Mouse (Mus musculus): ENCODE measurements around the gene Pagr1a. TPM values are rescaled to one million over a fixed set of nuclear protein-coding genes. Genes with fewer than 3 reads are reported as not detected.
A peak's percentile ranks its signal among the peaks of the same experiment; 100 is the strongest.

Pagr1a gene
- polyA plus RNA-seq, 1 experiment from 2014 or later, result 23.1 TPM

GRCm38 (mm10) chr7:126976878-126977459, 40.2 kb downstream of the Pagr1a start:
- Histone ChIP-seq H3K27ac (replicated peaks in 1 of 2; ENCODE audit: control insufficient read depth in 1 of 2, insufficient read depth in 1 of 2, low read depth in 2 of 2, low read length in 2 of 2) (peak overlapping the region in 1 of 2 experiments; percentile 93; a peak in 3 of 4 replicates), H3K4me3 (ENCODE audit: control insufficient read depth in 1 of 2, insufficient read depth in 1 of 2, low read depth in 1 of 2, low read length in 2 of 2) (peak overlapping the region; percentile 92 to 100), H3K9ac (ENCODE audit: low read length) (peak overlapping the region; percentile 99), H3K36me3 (ENCODE audit: control insufficient read depth, insufficient read depth, low read length) (peaks cover 33% of the 10 kb centered on the region), H3K27me3 (ENCODE audit: control insufficient read depth, insufficient read depth, low read length) (no peaks in the 10 kb centered on the region), H3K4me2 (ENCODE audit: low read length) (peak overlapping the region; percentile 82), H3K9me3 (ENCODE audit: control insufficient read depth, low read length) (no peaks in the 10 kb centered on the region), H3K4me1 (ENCODE audit: control insufficient read depth in 2 of 2, insufficient read depth in 2 of 2, low read length in 2 of 2) (peaks cover 2 to 11% of the 10 kb centered on the region in 2 experiments; a peak in 3 of 4 replicates)
- WGBS, result 24% methylated on average over 14 of the region's 14 CpGs
- ATAC-seq (ENCODE audit: insufficient number of reproducible peaks, insufficient read depth, low FRiP score, low read depth), result no peak

GRCm38 (mm10) chr7:126975950-126976866, 40.9 kb downstream of the Pagr1a start, which contains the start of gene Cdiptos:
Cdiptos (minus strand) TSS chr7:126976098.
- Histone ChIP-seq H3K9me3 (ENCODE audit: control insufficient read depth, low read length) (no peaks in the 10 kb centered on the region), H3K27ac (replicated peaks in 1 of 2; ENCODE audit: control insufficient read depth in 1 of 2, insufficient read depth in 1 of 2, low read depth in 2 of 2, low read length in 2 of 2) (peak within 1 kb of the TSS; percentile 93 to 99), H3K4me1 (ENCODE audit: control insufficient read depth in 2 of 2, insufficient read depth in 2 of 2, low read length in 2 of 2) (peaks cover 2 to 11% of the 10 kb centered on the region in 2 experiments; a peak in 3 of 4 replicates), H3K4me3 (ENCODE audit: control insufficient read depth in 1 of 2, insufficient read depth in 1 of 2, low read depth in 1 of 2, low read length in 2 of 2) (peak within 1 kb of the TSS; percentile 92 to 100), H3K9ac (ENCODE audit: low read length) (peak within 1 kb of the TSS; percentile 99), H3K27me3 (ENCODE audit: control insufficient read depth, insufficient read depth, low read length) (no peaks in the 10 kb centered on the region), H3K4me2 (ENCODE audit: low read length) (peak within 1 kb of the TSS; percentile 82), H3K36me3 (ENCODE audit: control insufficient read depth, insufficient read depth, low read length) (peaks cover 29% of the 10 kb centered on the region)
- WGBS, result under 1% methylated on average over 54 of the region's 55 CpGs
- peak; percentile 87 for ATAC-seq (ENCODE audit: insufficient number of reproducible peaks, insufficient read depth, low FRiP score, low read depth)

- H3K4me2 ChIP-seq (ENCODE audit: low read length), result peak within 1 kb of the TSS; percentile 82
- no peak for ATAC-seq (ENCODE audit: insufficient number of reproducible peaks, insufficient read depth, low FRiP score, low read depth)
Observed at GRCm38 (mm10) chr7:126975893-126975949, 41.4 kb downstream of the Pagr1a start, which contains the start of gene Cdipt. Cdipt (plus strand) TSS chr7:126975914.

GRCm38 (mm10) chr7:126975493-126975892, 41.7 kb downstream of the Pagr1a start:
- H3K36me3 ChIP-seq (ENCODE audit: control insufficient read depth, insufficient read depth, low read length), result peaks cover 27% of the 10 kb centered on the region
- peak overlapping the region; percentile 2 to 100; a peak in 3 of 4 replicates for H3K4me3 ChIP-seq (ENCODE audit: control insufficient read depth in 1 of 2, insufficient read depth in 1 of 2, low read depth in 1 of 2, low read length in 2 of 2)
- peaks cover 2 to 11% of the 10 kb centered on the region in 2 experiments; a peak in 3 of 4 replicates for H3K4me1 ChIP-seq (ENCODE audit: control insufficient read depth in 2 of 2, insufficient read depth in 2 of 2, low read length in 2 of 2)
- H3K9me3 ChIP-seq (ENCODE audit: control insufficient read depth, low read length), result no peaks in the 10 kb centered on the region
- peak overlapping the region; percentile 99 for H3K9ac ChIP-seq (ENCODE audit: low read length)
- peak overlapping the region in 1 of 2 experiments; percentile 93; a peak in 1 of 4 replicates for H3K27ac ChIP-seq (replicated peaks in 1 of 2; ENCODE audit: control insufficient read depth in 1 of 2, insufficient read depth in 1 of 2, low read depth in 2 of 2, low read length in 2 of 2)
- 8% methylated on average over 8 of the region's 8 CpGs for WGBS
- peak overlapping the region; percentile 82 for H3K4me2 ChIP-seq (ENCODE audit: low read length)
- H3K27me3 ChIP-seq (ENCODE audit: control insufficient read depth, insufficient read depth, low read length), result no peaks in the 10 kb centered on the region
- no peak; the same call in 1 of the 2 replicates for ATAC-seq (ENCODE audit: insufficient number of reproducible peaks, insufficient read depth, low FRiP score, low read depth)

More at GRCm38 (mm10) chr7:126975893-126975949, 41.4 kb downstream of the Pagr1a start, which contains the start of gene Cdipt:
- 0% methylated on average over 1 of the region's 1 CpGs for WGBS
- Histone ChIP-seq H3K27ac (replicated peaks in 1 of 2; ENCODE audit: control insufficient read depth in 1 of 2, insufficient read depth in 1 of 2, low read depth in 2 of 2, low read length in 2 of 2) (peak within 1 kb of the TSS; percentile 93 to 99), H3K27me3 (ENCODE audit: control insufficient read depth, insufficient read depth, low read length) (no peaks in the 10 kb centered on the region), H3K9me3 (ENCODE audit: control insufficient read depth, low read length) (no peaks in the 10 kb centered on the region), H3K4me1 (ENCODE audit: control insufficient read depth in 2 of 2, insufficient read depth in 2 of 2, low read length in 2 of 2) (peaks cover 2 to 11% of the 10 kb centered on the region in 2 experiments; a peak in 3 of 4 replicates), H3K4me3 (ENCODE audit: control insufficient read depth in 1 of 2, insufficient read depth in 1 of 2, low read depth in 1 of 2, low read length in 2 of 2) (peak within 1 kb of the TSS; percentile 92 to 100), H3K9ac (ENCODE audit: low read length) (peak within 1 kb of the TSS; percentile 99), H3K36me3 (ENCODE audit: control insufficient read depth, insufficient read depth, low read length) (peaks cover 29% of the 10 kb centered on the region)

GRCm38 (mm10) chr7:126967361-126967760, 49.8 kb downstream of the Pagr1a start:
- no peaks in the 10 kb centered on the region for H3K4me1 ChIP-seq (ENCODE audit: control insufficient read depth in 2 of 2, insufficient read depth in 2 of 2, low read length in 2 of 2)
- no peak overlapping the region for H3K4me2 ChIP-seq (ENCODE audit: low read length)
- H3K9ac ChIP-seq (ENCODE audit: low read length), result no peak overlapping the region
- WGBS, result 67% methylated on average over 6 of the region's 6 CpGs
- H3K4me3 ChIP-seq (ENCODE audit: control insufficient read depth in 1 of 2, insufficient read depth in 1 of 2, low read depth in 1 of 2, low read length in 2 of 2), result no peak overlapping the region
- no peaks in the 10 kb centered on the region for H3K9me3 ChIP-seq (ENCODE audit: control insufficient read depth, low read length)
- H3K27me3 ChIP-seq (ENCODE audit: control insufficient read depth, insufficient read depth, low read length), result peaks cover 21% of the 10 kb centered on the region
- H3K36me3 ChIP-seq (ENCODE audit: control insufficient read depth, insufficient read depth, low read length), result no peaks in the 10 kb centered on the region
- no peak overlapping the region for H3K27ac ChIP-seq (replicated peaks in 1 of 2; ENCODE audit: control insufficient read depth in 1 of 2, insufficient read depth in 1 of 2, low read depth in 2 of 2, low read length in 2 of 2)
- ATAC-seq (ENCODE audit: insufficient number of reproducible peaks, insufficient read depth, low FRiP score, low read depth), result no peak

GRCm38 (mm10) chr7:126965568-126965967, 51.6 kb downstream of the Pagr1a start:
- Histone ChIP-seq H3K36me3 (ENCODE audit: control insufficient read depth, insufficient read depth, low read length) (no peaks in the 10 kb centered on the region), H3K4me1 (ENCODE audit: control insufficient read depth in 2 of 2, insufficient read depth in 2 of 2, low read length in 2 of 2) (no peaks in the 10 kb centered on the region), H3K4me3 (ENCODE audit: control insufficient read depth in 1 of 2, insufficient read depth in 1 of 2, low read depth in 1 of 2, low read length in 2 of 2) (no peak overlapping the region), H3K27me3 (ENCODE audit: control insufficient read depth, insufficient read depth, low read length) (peaks cover 26% of the 10 kb centered on the region), H3K4me2 (ENCODE audit: low read length) (no peak overlapping the region), H3K27ac (replicated peaks in 1 of 2; ENCODE audit: control insufficient read depth in 1 of 2, insufficient read depth in 1 of 2, low read depth in 2 of 2, low read length in 2 of 2) (no peak overlapping the region), H3K9me3 (ENCODE audit: control insufficient read depth, low read length) (no peaks in the 10 kb centered on the region), H3K9ac (ENCODE audit: low read length) (no peak overlapping the region)
- no peak for ATAC-seq (ENCODE audit: insufficient number of reproducible peaks, insufficient read depth, low FRiP score, low read depth)
- 40% methylated on average over 3 of the region's 3 CpGs for WGBS

Data from heart, embryonic 14.5 days (tissue).